ENCODE assay signal across 27 mouse cellular contexts in genomic region chr3:97284878-97285277, GRCm38 (mm10).
"Had no signal": no experiment of that assay in that cellular context is flagged by ENCODE, and none has a peak within 500 bp of the region (broad histone marks: within the 10 kb centered on the region; RNA-seq: fewer than 3 reads in every experiment).

No protein-coding gene starts in this region.

- H3K4me2 ChIP-seq: heart, embryonic 12.5 days; hindbrain, embryonic 12.5 days; hindbrain, embryonic 15.5 days; kidney, embryonic 15.5 days; limb, embryonic 13.5 days; limb, embryonic 15.5 days; liver, embryonic 12.5 days had no signal

- H3K36me3 ChIP-seq: hindbrain, embryonic 15.5 days; liver, embryonic 12.5 days had no signal

- H3K27me3 ChIP-seq: heart, embryonic 12.5 days; hindbrain, embryonic 12.5 days; hindbrain, embryonic 15.5 days; kidney, embryonic 15.5 days; limb, embryonic 13.5 days; limb, embryonic 15.5 days; liver, embryonic 12.5 days had no signal

- H3K27ac ChIP-seq: gastrocnemius, adult 2 months; hindbrain, embryonic 10.5 days; hindbrain, embryonic 12.5 days; hindbrain, embryonic 15.5 days; hindbrain, postnatal 0 days; kidney, embryonic 15.5 days; kidney, postnatal 0 days; limb, embryonic 13.5 days; limb, embryonic 15.5 days; liver, embryonic 12.5 days; liver, embryonic 14.5 days had no signal

- DNase-seq: gastrocnemius, adult 2 months; gastrocnemius, postnatal 10 days; gastrocnemius, postnatal 25 days; heart, adult 18-20 months; heart, postnatal 10 days; heart, postnatal 4 days; kidney, adult 11 months; kidney, adult 2 months; kidney, adult 9 months; kidney, postnatal 14 days; kidney, postnatal 36 days; layer of hippocampus, adult 9-11 months; layer of hippocampus, postnatal 36 days; left cerebral cortex, postnatal 4 days had no signal

- H3K4me1 ChIP-seq: hindbrain, embryonic 10.5 days; hindbrain, embryonic 12.5 days; liver, embryonic 12.5 days had no signal

- ATAC-seq: hindbrain, postnatal 0 days; intestine, embryonic 16.5 days; liver, embryonic 12.5 days had no signal

- H3K9me3 ChIP-seq: heart, embryonic 10.5 days; heart, embryonic 12.5 days; hindbrain, embryonic 10.5 days; hindbrain, embryonic 12.5 days; hindbrain, embryonic 15.5 days; kidney, embryonic 15.5 days; liver, embryonic 12.5 days had no signal

- H3K4me3 ChIP-seq: gastrocnemius, adult 2 months; heart, embryonic 10.5 days; heart, embryonic 12.5 days; hindbrain, embryonic 10.5 days; hindbrain, embryonic 12.5 days; hindbrain, embryonic 15.5 days; kidney, embryonic 15.5 days; limb, embryonic 13.5 days; limb, embryonic 15.5 days; liver, embryonic 12.5 days had no signal

- H3K9ac ChIP-seq: heart, embryonic 12.5 days; hindbrain, embryonic 12.5 days; hindbrain, embryonic 15.5 days; kidney, embryonic 15.5 days; limb, embryonic 13.5 days; limb, embryonic 15.5 days; liver, embryonic 12.5 days; liver, embryonic 14.5 days had no signal
